In the genomic region with DNA sequence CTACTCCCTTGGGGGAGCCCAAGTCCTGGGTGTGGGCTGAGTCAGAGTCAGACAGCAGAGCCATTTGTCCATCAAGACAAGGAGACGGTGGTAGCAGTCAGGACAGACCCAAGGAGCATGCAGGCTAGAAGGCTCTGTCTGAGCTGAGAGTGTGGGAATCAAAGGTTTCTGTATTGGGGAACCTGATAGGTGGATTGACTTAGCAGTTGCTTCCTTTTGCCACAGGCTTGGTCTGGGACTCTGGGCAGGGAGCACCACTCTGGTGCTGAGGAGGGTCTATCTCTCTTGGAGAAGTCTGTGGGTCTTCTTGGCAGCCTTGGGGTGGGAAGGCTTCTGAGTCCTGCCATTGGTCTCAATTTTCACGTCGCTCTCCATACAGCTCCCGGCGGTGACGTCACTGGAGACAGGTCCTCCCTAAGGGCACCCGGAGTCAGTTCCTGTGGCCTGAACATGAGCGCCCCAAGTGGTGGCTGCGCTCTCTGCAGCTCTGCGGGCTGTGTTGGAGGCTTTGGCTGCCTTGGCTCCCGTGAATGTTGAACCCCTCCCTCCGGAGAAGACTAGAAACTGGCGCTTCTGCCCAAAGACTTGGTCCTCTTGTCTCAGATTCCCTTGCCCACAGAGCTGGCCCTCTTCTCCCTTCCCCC, we compare ENCODE assay signal across 8 mouse cellular contexts. TPM values are rescaled to one million over a fixed set of nuclear protein-coding genes. Genes with fewer than 3 reads are reported as not detected.
DNase-seq lines count a peak whose midpoint lies in the region; ATAC-seq and TF ChIP-seq lines count a peak whose summit lies in the region.

No protein-coding gene starts in this region.

- TF ChIP-seq POLR2A in bone marrow macrophage, adult 2 months (IDR thresholded peaks at IDR 0.05; ENCODE audit: borderline replicate concordance, low read depth, low read length) = no peak

- no peak overlapping the region for H3K27ac ChIP-seq in bone marrow macrophage, adult 2 months (ENCODE audit: insufficient read depth, low read depth, low read length)
- H3K27ac ChIP-seq in heart, embryonic 14.5 days (replicated peaks in 1 of 2; ENCODE audit: control insufficient read depth in 1 of 2, insufficient read depth in 1 of 2, low read depth in 2 of 2, low read length in 2 of 2) = no peak overlapping the region
- no peak overlapping the region for H3K27ac ChIP-seq in kidney, embryonic 16.5 days (ENCODE audit: low read length)
- no peak overlapping the region for H3K27ac ChIP-seq in limb, embryonic 15.5 days
- no peak overlapping the region for H3K27ac ChIP-seq in stomach, embryonic 14.5 days (ENCODE audit: low read length)

- peak; percentile 58 for TF ChIP-seq CTCF in bone marrow macrophage, adult 2 months (IDR thresholded peaks at IDR 0.05; ENCODE audit: low read depth, low read length)

- no peak overlapping the region for H3K9ac ChIP-seq in heart, embryonic 14.5 days (ENCODE audit: low read length)
- no peak overlapping the region for H3K9ac ChIP-seq in kidney, embryonic 16.5 days (replicated peaks; ENCODE audit: low read length)
- no peak overlapping the region for H3K9ac ChIP-seq in limb, embryonic 15.5 days
- H3K9ac ChIP-seq in stomach, embryonic 14.5 days (replicated peaks; ENCODE audit: low read depth, low read length) = no peak overlapping the region

- WGBS in heart, embryonic 14.5 days = 5% methylated on average over 13 of the region's 13 CpGs
- 7% methylated on average over 13 of the region's 13 CpGs for WGBS in kidney, embryonic 16.5 days
- 9% methylated on average over 13 of the region's 13 CpGs for WGBS in limb, embryonic 15.5 days
- WGBS in stomach, embryonic 14.5 days = 3% methylated on average over 13 of the region's 13 CpGs

- peak overlapping the region; percentile 38; the same call in 1 of the 2 replicates for H3K4me2 ChIP-seq in heart, embryonic 14.5 days (ENCODE audit: low read length)
- H3K4me2 ChIP-seq in kidney, embryonic 16.5 days (replicated peaks; ENCODE audit: low read depth, low read length) = no peak overlapping the region
- 0 out of 2 replicates have a peak overlapping the region, but pooled peaks have one; percentile 3 for H3K4me2 ChIP-seq in limb, embryonic 15.5 days
- H3K4me2 ChIP-seq in stomach, embryonic 14.5 days (replicated peaks; ENCODE audit: low read depth, low read length) = no peak overlapping the region

- no peak overlapping the region for H3K4me3 ChIP-seq in bone marrow macrophage, adult 2 months (ENCODE audit: insufficient read depth, low read length)
- no peak overlapping the region for H3K4me3 ChIP-seq in heart, embryonic 14.5 days (ENCODE audit: control insufficient read depth in 1 of 2, insufficient read depth in 1 of 2, low read depth in 1 of 2, low read length in 2 of 2)
- H3K4me3 ChIP-seq in kidney, embryonic 16.5 days (ENCODE audit: low read length) = no peak overlapping the region
- H3K4me3 ChIP-seq in limb, embryonic 15.5 days = no peak overlapping the region
- H3K4me3 ChIP-seq in stomach, embryonic 14.5 days (ENCODE audit: low read depth, low read length) = no peak overlapping the region

- no peaks in the 10 kb centered on the region for H3K27me3 ChIP-seq in heart, embryonic 14.5 days (ENCODE audit: control insufficient read depth, insufficient read depth, low read length)
- H3K27me3 ChIP-seq in kidney, embryonic 16.5 days (ENCODE audit: insufficient read depth, low read length) = no peaks in the 10 kb centered on the region
- 0 out of 2 replicates have a peak, but pooled peaks cover 3% of the 10 kb centered on the region for H3K27me3 ChIP-seq in limb, embryonic 15.5 days
- H3K27me3 ChIP-seq in stomach, embryonic 14.5 days (ENCODE audit: control insufficient read depth, insufficient read depth, low read length) = no peaks in the 10 kb centered on the region

- peaks cover 9% of the 10 kb centered on the region; the same call in 1 of the 2 replicates for H3K9me3 ChIP-seq in heart, embryonic 14.5 days (ENCODE audit: control insufficient read depth, low read length)
- H3K9me3 ChIP-seq in kidney, embryonic 16.5 days (ENCODE audit: low read length) = peaks cover 3% of the 10 kb centered on the region; the same call in 1 of the 2 replicates
- no peaks in the 10 kb centered on the region for H3K9me3 ChIP-seq in limb, embryonic 15.5 days
- H3K9me3 ChIP-seq in stomach, embryonic 14.5 days (ENCODE audit: control insufficient read depth, low read depth, low read length) = no peaks in the 10 kb centered on the region

- ATAC-seq in erythroblast, adult 5-6 weeks (replicated peaks; ENCODE audit: low FRiP score, poor library complexity, severe bottlenecking) = peak; percentile 59; the same call in 1 of the 2 replicates
- ATAC-seq in heart, embryonic 14.5 days (ENCODE audit: insufficient number of reproducible peaks, insufficient read depth, low FRiP score, low read depth) = no peak
- peak; percentile 51; the same call in 1 of the 2 replicates for ATAC-seq in kidney, embryonic 16.5 days (ENCODE audit: low FRiP score, low TSS enrichment)
- ATAC-seq in limb, embryonic 15.5 days (ENCODE audit: insufficient number of reproducible peaks, low FRiP score, low TSS enrichment, low read depth) = no peak
- peak; percentile 71; the same call in 1 of the 2 replicates for ATAC-seq in stomach, embryonic 14.5 days (ENCODE audit: insufficient number of reproducible peaks, insufficient read depth, low FRiP score, low read depth)

- H3K36me3 ChIP-seq in heart, embryonic 14.5 days (ENCODE audit: control insufficient read depth, insufficient read depth, low read length) = no peaks in the 10 kb centered on the region
- H3K36me3 ChIP-seq in kidney, embryonic 16.5 days (ENCODE audit: insufficient read depth, low read length) = no peaks in the 10 kb centered on the region
- no peaks in the 10 kb centered on the region for H3K36me3 ChIP-seq in limb, embryonic 15.5 days
- no peaks in the 10 kb centered on the region for H3K36me3 ChIP-seq in stomach, embryonic 14.5 days (ENCODE audit: control insufficient read depth, insufficient read depth, low read length)

- peak; percentile 44 to 47 for DNase-seq in B cell, adult 2 months
- DNase-seq in naive thymus-derived CD4-positive, alpha-beta T cell, adult 2 months (ENCODE audit: low read depth) = peak; percentile 28

- H3K4me1 ChIP-seq in bone marrow macrophage, adult 2 months (ENCODE audit: control insufficient read depth, insufficient read depth, low read length) = no peaks in the 10 kb centered on the region
- no peaks in the 10 kb centered on the region; a peak in 1 of 4 replicates for H3K4me1 ChIP-seq in heart, embryonic 14.5 days (ENCODE audit: control insufficient read depth in 2 of 2, insufficient read depth in 2 of 2, low read length in 2 of 2)
- no peaks in the 10 kb centered on the region for H3K4me1 ChIP-seq in kidney, embryonic 16.5 days (ENCODE audit: insufficient read depth, low read length)
- 0 out of 2 replicates have a peak, but pooled peaks cover 4% of the 10 kb centered on the region for H3K4me1 ChIP-seq in limb, embryonic 15.5 days
- no peaks in the 10 kb centered on the region for H3K4me1 ChIP-seq in stomach, embryonic 14.5 days (ENCODE audit: control insufficient read depth, insufficient read depth, low read length)

RNA-seq across cellular contexts. Expression of gene Krt88, which starts 5.7 kb away (rescaled TPM):
- polyA plus RNA-seq in bone marrow macrophage, adult 2 months (2012; ENCODE audit: insufficient read depth, insufficient read length, missing spikeins) = not detected in 2 replicates
- total RNA-seq in erythroblast, adult 5-6 weeks (2015; ENCODE audit: low replicate concordance) = not detected in 2 replicates
- total RNA-seq in erythroblast, adult 5-6 weeks (2017; ENCODE audit: low replicate concordance) = not detected in 2 replicates
- not detected in 2 replicates for polyA plus RNA-seq in heart, embryonic 14.5 days (2014; fragmentation: Nextera tagmentation; extraction: Ambion mirVana)
- not detected in 2 replicates for polyA plus RNA-seq in kidney, embryonic 16.5 days (2015; fragmentation: Nextera tagmentation; extraction: Ambion mirVana)
- polyA plus RNA-seq in limb, embryonic 15.5 days (2015; fragmentation: Nextera tagmentation; extraction: Ambion mirVana) = not detected in 2 replicates
- not detected in 2 replicates for polyA plus RNA-seq in stomach, embryonic 14.5 days (2014; fragmentation: Nextera tagmentation; extraction: Ambion mirVana)

RNA-seq across cellular contexts. Expression of gene Krt81, which starts 10.3 kb away (rescaled TPM):
- polyA plus RNA-seq in bone marrow macrophage, adult 2 months (2012; ENCODE audit: insufficient read depth, insufficient read length, missing spikeins) = not detected in 2 replicates
- not detected in 2 replicates for total RNA-seq in erythroblast, adult 5-6 weeks (2015; ENCODE audit: low replicate concordance)
- not detected in 2 replicates for total RNA-seq in erythroblast, adult 5-6 weeks (2017; ENCODE audit: low replicate concordance)
- not detected in 2 replicates for polyA plus RNA-seq in heart, embryonic 14.5 days (2014; fragmentation: Nextera tagmentation; extraction: Ambion mirVana)
- not detected in 2 replicates for polyA plus RNA-seq in kidney, embryonic 16.5 days (2015; fragmentation: Nextera tagmentation; extraction: Ambion mirVana)
- polyA plus RNA-seq in limb, embryonic 15.5 days (2015; fragmentation: Nextera tagmentation; extraction: Ambion mirVana) = 0.35 and 1.3 TPM in 2 replicates
- polyA plus RNA-seq in stomach, embryonic 14.5 days (2014; fragmentation: Nextera tagmentation; extraction: Ambion mirVana) = not detected in 2 replicates

RNA-seq across cellular contexts. Expression of gene Krt87, which starts 14.6 kb away (rescaled TPM):
- polyA plus RNA-seq in bone marrow macrophage, adult 2 months (2012; ENCODE audit: insufficient read depth, insufficient read length, missing spikeins) = not detected in 2 replicates
- total RNA-seq in erythroblast, adult 5-6 weeks (2015; ENCODE audit: low replicate concordance) = not detected in 2 replicates
- total RNA-seq in erythroblast, adult 5-6 weeks (2017; ENCODE audit: low replicate concordance) = not detected in 2 replicates
- not detected in 2 replicates for polyA plus RNA-seq in heart, embryonic 14.5 days (2014; fragmentation: Nextera tagmentation; extraction: Ambion mirVana)
- polyA plus RNA-seq in kidney, embryonic 16.5 days (2015; fragmentation: Nextera tagmentation; extraction: Ambion mirVana) = 0.06 TPM in 1 of 2 replicates, not detected in the other
- polyA plus RNA-seq in limb, embryonic 15.5 days (2015; fragmentation: Nextera tagmentation; extraction: Ambion mirVana) = 3.0 and 3.6 TPM in 2 replicates
- 0.10 and 0.11 TPM in 2 replicates for polyA plus RNA-seq in stomach, embryonic 14.5 days (2014; fragmentation: Nextera tagmentation; extraction: Ambion mirVana)

RNA-seq across cellular contexts. Expression of gene Krt86, which starts 20.1 kb away (rescaled TPM):
- not detected in 2 replicates for polyA plus RNA-seq in bone marrow macrophage, adult 2 months (2012; ENCODE audit: insufficient read depth, insufficient read length, missing spikeins)
- not detected in 2 replicates for total RNA-seq in erythroblast, adult 5-6 weeks (2015; ENCODE audit: low replicate concordance)
- not detected in 2 replicates for total RNA-seq in erythroblast, adult 5-6 weeks (2017; ENCODE audit: low replicate concordance)
- polyA plus RNA-seq in heart, embryonic 14.5 days (2014; fragmentation: Nextera tagmentation; extraction: Ambion mirVana) = not detected in 2 replicates
- polyA plus RNA-seq in kidney, embryonic 16.5 days (2015; fragmentation: Nextera tagmentation; extraction: Ambion mirVana) = not detected in 2 replicates
- polyA plus RNA-seq in limb, embryonic 15.5 days (2015; fragmentation: Nextera tagmentation; extraction: Ambion mirVana) = 0.27 and 0.28 TPM in 2 replicates
- polyA plus RNA-seq in stomach, embryonic 14.5 days (2014; fragmentation: Nextera tagmentation; extraction: Ambion mirVana) = not detected in 2 replicates

RNA-seq across cellular contexts. Expression of gene Krt83, which starts 38.1 kb away (rescaled TPM):
- not detected in 2 replicates for polyA plus RNA-seq in bone marrow macrophage, adult 2 months (2012; ENCODE audit: insufficient read depth, insufficient read length, missing spikeins)
- not detected in 2 replicates for total RNA-seq in erythroblast, adult 5-6 weeks (2015; ENCODE audit: low replicate concordance)
- total RNA-seq in erythroblast, adult 5-6 weeks (2017; ENCODE audit: low replicate concordance) = 0.56 TPM in 1 of 2 replicates, not detected in the other
- not detected in 2 replicates for polyA plus RNA-seq in heart, embryonic 14.5 days (2014; fragmentation: Nextera tagmentation; extraction: Ambion mirVana)
- not detected in 2 replicates for polyA plus RNA-seq in kidney, embryonic 16.5 days (2015; fragmentation: Nextera tagmentation; extraction: Ambion mirVana)
- 0.58 and 1.7 TPM in 2 replicates for polyA plus RNA-seq in limb, embryonic 15.5 days (2015; fragmentation: Nextera tagmentation; extraction: Ambion mirVana)
- not detected in 2 replicates for polyA plus RNA-seq in stomach, embryonic 14.5 days (2014; fragmentation: Nextera tagmentation; extraction: Ambion mirVana)

Comparison
In these comparisons a context has a peak if more than half of its experiments do, and no peak if none do; other contexts are left out.
1. ATAC-seq: peak in erythroblast, adult 5-6 weeks (single experiment), kidney, embryonic 16.5 days (single experiment) and stomach, embryonic 14.5 days (single experiment); none in heart, embryonic 14.5 days (single experiment) and limb, embryonic 15.5 days (single experiment).
2. H3K4me2 ChIP-seq: peak in heart, embryonic 14.5 days (single experiment) and limb, embryonic 15.5 days (single experiment); none in kidney, embryonic 16.5 days (single experiment) and stomach, embryonic 14.5 days (single experiment).